8 mouse cellular contexts compared by ENCODE assay signal in the genomic region with DNA sequence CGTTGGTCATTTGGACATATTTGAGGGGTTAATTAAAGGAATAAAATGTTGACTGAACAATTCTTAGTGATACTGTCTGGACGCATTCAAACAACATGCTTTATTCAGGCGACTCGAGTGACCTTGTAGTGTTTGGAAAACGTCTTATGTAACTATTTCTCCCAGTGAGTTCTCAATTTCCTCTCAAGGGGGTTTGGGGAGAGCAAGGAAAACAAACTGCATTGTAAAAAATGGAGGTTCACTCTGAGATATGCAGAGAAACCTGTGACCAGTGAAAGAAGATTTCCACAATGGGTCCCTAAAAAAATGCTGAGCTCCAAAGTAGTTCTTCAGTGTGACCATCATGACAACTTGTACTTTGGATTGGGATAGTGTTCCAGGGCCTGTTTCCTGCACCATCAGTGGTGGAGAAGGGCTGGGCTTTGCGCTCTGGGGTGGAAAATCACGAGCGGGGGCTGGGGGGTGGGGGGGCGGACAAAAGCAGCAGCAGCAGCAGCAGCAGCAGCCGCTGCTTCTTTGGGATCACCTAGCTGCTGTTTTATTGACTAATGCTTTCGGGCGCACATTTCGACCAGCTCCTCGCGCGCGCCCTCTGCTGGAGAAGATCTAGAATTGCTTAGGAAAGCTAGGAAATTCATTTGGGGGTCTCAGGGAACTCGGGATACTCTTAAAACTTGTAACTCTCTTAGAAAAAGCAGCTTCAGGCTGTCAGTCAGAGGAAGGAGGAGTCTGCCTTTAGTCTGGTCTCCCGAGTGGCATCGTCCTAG.
A peak's percentile ranks its signal among the peaks of the same experiment; 100 is the strongest.
DNase-seq lines count a peak whose midpoint lies in the region; ATAC-seq and TF ChIP-seq lines count a peak whose summit lies in the region.

No protein-coding gene starts in this region.

- peak; percentile 54 for TF ChIP-seq CTCF in cortical plate, adult 2 months (IDR thresholded peaks at IDR 0.05; ENCODE audit: extremely low read depth, insufficient read depth, low read length)
- peak; percentile 65; the same call in 1 of the 2 replicates for TF ChIP-seq CTCF in olfactory bulb, adult 2 months (IDR thresholded peaks at IDR 0.05; ENCODE audit: insufficient read depth, low read depth, low read length)

- H3K36me3 ChIP-seq in heart, embryonic 10.5 days = no peaks in the 10 kb centered on the region
- H3K36me3 ChIP-seq in kidney, embryonic 16.5 days (ENCODE audit: insufficient read depth, low read length) = no peaks in the 10 kb centered on the region
- H3K36me3 ChIP-seq in lung, embryonic 15.5 days = no peaks in the 10 kb centered on the region

- H3K27me3 ChIP-seq in heart, embryonic 10.5 days (ENCODE audit: insufficient read depth, poor library complexity, severe bottlenecking) = 0 out of 2 replicates have a peak, but pooled peaks cover 3% of the 10 kb centered on the region
- H3K27me3 ChIP-seq in kidney, embryonic 16.5 days (ENCODE audit: insufficient read depth, low read length) = no peaks in the 10 kb centered on the region
- H3K27me3 ChIP-seq in lung, embryonic 15.5 days = no peaks in the 10 kb centered on the region

- peak; percentile 32; the same call in 1 of the 2 replicates for ATAC-seq in kidney, embryonic 16.5 days (ENCODE audit: low FRiP score, low TSS enrichment)
- no peak for ATAC-seq in lung, embryonic 15.5 days (ENCODE audit: borderline replicate concordance, extremely low read depth, low FRiP score, low TSS enrichment)

- DNase-seq in B cell, adult 2 months = peak; percentile 46 to 47
- DNase-seq in T-cell, adult 2 months (ENCODE audit: low spot score) = peak; percentile 8
- no peak for DNase-seq in heart, embryonic 10.5 days (ENCODE audit: low spot score)
- peak; percentile 52 for DNase-seq in urinary bladder, postnatal 25 days (ENCODE audit: low spot score)

- H3K4me2 ChIP-seq in kidney, embryonic 16.5 days (replicated peaks; ENCODE audit: low read depth, low read length) = peak overlapping the region; percentile 50
- peak overlapping the region; percentile 62 for H3K4me2 ChIP-seq in lung, embryonic 15.5 days

- H3K9me3 ChIP-seq in heart, embryonic 10.5 days = no peaks in the 10 kb centered on the region
- H3K9me3 ChIP-seq in kidney, embryonic 16.5 days (ENCODE audit: low read length) = no peaks in the 10 kb centered on the region
- no peaks in the 10 kb centered on the region for H3K9me3 ChIP-seq in lung, embryonic 15.5 days

- no peak for TF ChIP-seq POLR2A in cortical plate, adult 2 months (IDR thresholded peaks at IDR 0.05; ENCODE audit: extremely low read depth, insufficient read depth, low read length)
- TF ChIP-seq POLR2A in olfactory bulb, adult 2 months (IDR thresholded peaks at IDR 0.05; ENCODE audit: insufficient read depth, low read depth, low read length) = no peak

- H3K9ac ChIP-seq in kidney, embryonic 16.5 days (replicated peaks; ENCODE audit: low read length) = no peak overlapping the region; the same call in 1 of the 2 replicates
- 0 out of 2 replicates have a peak overlapping the region, but pooled peaks have one; percentile 22 for H3K9ac ChIP-seq in lung, embryonic 15.5 days

- H3K27ac ChIP-seq in cortical plate, adult 2 months (ENCODE audit: insufficient read depth, low read length) = no peak overlapping the region
- H3K27ac ChIP-seq in heart, embryonic 10.5 days = 0 out of 2 replicates have a peak overlapping the region, but pooled peaks have one; percentile 13
- H3K27ac ChIP-seq in kidney, embryonic 16.5 days (ENCODE audit: low read length) = no peak overlapping the region
- H3K27ac ChIP-seq in lung, embryonic 15.5 days = no peak overlapping the region
- no peak overlapping the region for H3K27ac ChIP-seq in olfactory bulb, adult 2 months (ENCODE audit: insufficient read depth, low read depth, low read length)

- 10% methylated on average over 20 of the region's 20 CpGs for WGBS in heart, embryonic 10.5 days
- 4% methylated on average over 20 of the region's 20 CpGs for WGBS in kidney, embryonic 16.5 days
- WGBS in lung, embryonic 15.5 days = 4% methylated on average over 20 of the region's 20 CpGs
- WGBS in olfactory bulb, adult 2 months = 6% methylated on average over 20 of the region's 20 CpGs

- no peak overlapping the region for H3K4me3 ChIP-seq in cortical plate, adult 2 months (ENCODE audit: insufficient read depth, low read length)
- peak overlapping the region; percentile 50 for H3K4me3 ChIP-seq in heart, embryonic 10.5 days
- peak overlapping the region; percentile 33 for H3K4me3 ChIP-seq in kidney, embryonic 16.5 days (ENCODE audit: low read length)
- H3K4me3 ChIP-seq in lung, embryonic 15.5 days = peak overlapping the region; percentile 16; the same call in 1 of the 2 replicates
- H3K4me3 ChIP-seq in olfactory bulb, adult 2 months (ENCODE audit: insufficient read depth, low read depth, low read length) = no peak overlapping the region

- no peaks in the 10 kb centered on the region for H3K4me1 ChIP-seq in cortical plate, adult 2 months (ENCODE audit: control insufficient read depth, insufficient read depth, low read length)
- H3K4me1 ChIP-seq in heart, embryonic 10.5 days = 0 out of 2 replicates have a peak, but pooled peaks cover 4% of the 10 kb centered on the region
- H3K4me1 ChIP-seq in kidney, embryonic 16.5 days (ENCODE audit: insufficient read depth, low read length) = no peaks in the 10 kb centered on the region
- peaks cover 7% of the 10 kb centered on the region for H3K4me1 ChIP-seq in lung, embryonic 15.5 days
- H3K4me1 ChIP-seq in olfactory bulb, adult 2 months (ENCODE audit: control insufficient read depth, insufficient read depth, low read length) = no peaks in the 10 kb centered on the region

Comparison
In these comparisons a context has a peak if more than half of its experiments do, and no peak if none do; other contexts are left out.
1. H3K4me3 ChIP-seq: peak in heart, embryonic 10.5 days (single experiment), kidney, embryonic 16.5 days (single experiment) and lung, embryonic 15.5 days (single experiment); none in cortical plate, adult 2 months (single experiment) and olfactory bulb, adult 2 months (single experiment).